Mouse (Mus musculus) heart, embryonic 15.5 days (tissue): ENCODE data around the gene Mrpl14. TPM values are rescaled to one million over a fixed set of nuclear protein-coding genes. Genes with fewer than 3 reads are reported as not detected.

ENCODE experiments used
- ATAC-seq: fragments of 200-750 bp; cut with Nextera tagmentation; replicated peaks from 2 replicates; pipeline ENCODE4 v1.8.0; 2017; ENCODE audit warnings: low read depth, moderate TSS enrichment; ENCODE audit not compliant: insufficient number of reproducible peaks, insufficient read depth, low FRiP score
- H3K27ac ChIP-seq: fragments of 300-500 bp; sonication (generic); 2 replicates; pipeline ENCODE4 v1.5.1; 2015; ENCODE audit warnings: mild to moderate bottlenecking, inconsistent platforms
- H3K27me3 ChIP-seq: fragments of 300-500 bp; sonication (generic); 2 replicates; pipeline ENCODE4 v1.6.1; 2015; ENCODE audit warnings: inconsistent platforms
- H3K36me3 ChIP-seq: fragments of 300-500 bp; sonication (generic); 2 replicates; pipeline ENCODE4 v1.6.1; 2015; ENCODE audit warnings: mild to moderate bottlenecking, inconsistent platforms
- H3K4me1 ChIP-seq: fragments of 300-500 bp; sonication (generic); replicated peaks from 2 replicates; pipeline ENCODE4 v1.6.1; 2015; ENCODE audit warnings: inconsistent platforms
- H3K4me2 ChIP-seq: fragments of 300-500 bp; sonication (generic); 2 replicates; pipeline ENCODE4 v1.6.1; 2015; ENCODE audit warnings: inconsistent platforms, mild to moderate bottlenecking, moderate library complexity
- H3K4me3 ChIP-seq: fragments of 300-500 bp; sonication (generic); 2 replicates; pipeline ENCODE4 v1.5.1; 2015; ENCODE audit warnings: mild to moderate bottlenecking, inconsistent platforms
- H3K9ac ChIP-seq: fragments of 300-500 bp; sonication (generic); 2 replicates; pipeline ENCODE4 v1.6.1; 2015; ENCODE audit warnings: mild to moderate bottlenecking, inconsistent platforms
- H3K9me3 ChIP-seq: fragments of 300-500 bp; sonication (generic); replicated peaks from 2 replicates; pipeline ENCODE4 v1.6.1; 2016; ENCODE audit warnings: inconsistent platforms
- WGBS: fragments of 180-500 bp; shearing (Covaris S2); methylation state at CpG from one replicate; pipeline ENCODE4 v1.1.7; 2015; ENCODE audit warnings: mixed read lengths; 5-methylcytosine and 5-hydroxymethylcytosine counted together
- polyA plus RNA-seq: library from polyadenylated mRNA; unstranded; fragments of >200 nt; fragmentation: Nextera tagmentation; extraction: Ambion mirVana; gene quantifications from 2 replicates; pipeline ENCODE4 v1.2.1, GENCODE M21; 2015

Gene Mrpl14
- polyA plus RNA-seq, 1 experiment from 2014 or later, result 124 TPM

DNA sequence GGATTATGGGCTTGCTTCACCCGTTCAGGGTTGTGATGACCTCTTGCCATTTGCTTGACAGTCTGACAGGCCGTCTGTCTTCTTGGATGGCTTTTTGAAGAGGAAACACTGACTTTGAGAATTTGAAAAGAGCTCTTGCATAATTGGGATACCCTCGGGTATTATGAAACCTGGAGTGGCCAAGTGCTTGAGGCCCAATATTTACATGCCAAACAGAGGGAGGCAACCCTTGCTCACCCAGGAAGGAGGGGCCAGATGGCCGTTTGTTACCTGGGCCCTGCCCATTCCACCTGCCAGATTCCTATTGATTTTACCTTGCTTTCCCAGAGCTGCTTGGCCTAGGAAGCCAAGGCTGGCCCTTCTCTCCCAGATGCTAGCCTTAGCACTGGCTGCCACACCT, 16.1 kb downstream of the Mrpl14 start:
- no peak overlapping the region for H3K9ac ChIP-seq
- ATAC-seq, result no peak
- whole genome bisulfite sequencing, result 66% methylated on average over 4 of the region's 4 CpGs
- H3K4me2 ChIP-seq, result no peak overlapping the region
- no peak overlapping the region for H3K4me3 ChIP-seq
- peaks cover 7% of the 10 kb centered on the region for H3K36me3 ChIP-seq
- H3K4me1 ChIP-seq, result peaks cover 22% of the 10 kb centered on the region
- no peak overlapping the region for H3K27ac ChIP-seq
- H3K9me3 ChIP-seq, result no peaks in the 10 kb centered on the region
- no peaks in the 10 kb centered on the region for H3K27me3 ChIP-seq

DNA sequence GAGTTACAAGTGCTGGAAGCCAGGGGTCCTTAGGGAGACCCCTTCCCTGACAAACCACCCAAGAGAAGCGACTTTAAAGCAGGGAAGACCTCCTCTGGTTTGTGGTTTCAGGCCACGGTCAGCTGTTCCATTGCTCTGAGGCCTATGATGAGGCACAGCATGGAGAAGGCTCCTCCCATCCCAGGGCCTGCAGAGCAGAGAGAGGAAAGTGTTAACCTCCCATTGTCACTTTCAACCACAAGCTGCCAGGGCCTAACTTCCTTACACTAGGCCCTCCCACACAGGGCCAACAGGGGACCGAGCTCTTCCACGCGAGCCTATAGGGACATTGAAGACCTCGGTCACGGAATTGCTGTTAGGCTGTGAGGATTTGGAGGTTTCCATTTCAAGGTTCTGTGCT, 17.1 kb downstream of the Mrpl14 start:
- H3K4me3 ChIP-seq, result no peak overlapping the region
- H3K27me3 ChIP-seq, result no peaks in the 10 kb centered on the region
- ATAC-seq, result no peak
- H3K27ac ChIP-seq, result no peak overlapping the region
- H3K4me1 ChIP-seq, result peaks cover 20% of the 10 kb centered on the region
- H3K9me3 ChIP-seq, result no peaks in the 10 kb centered on the region
- H3K36me3 ChIP-seq, result peaks cover 5% of the 10 kb centered on the region
- no peak overlapping the region for H3K9ac ChIP-seq
- H3K4me2 ChIP-seq, result no peak overlapping the region
- WGBS, result 54% methylated on average over 7 of the region's 7 CpGs

DNA sequence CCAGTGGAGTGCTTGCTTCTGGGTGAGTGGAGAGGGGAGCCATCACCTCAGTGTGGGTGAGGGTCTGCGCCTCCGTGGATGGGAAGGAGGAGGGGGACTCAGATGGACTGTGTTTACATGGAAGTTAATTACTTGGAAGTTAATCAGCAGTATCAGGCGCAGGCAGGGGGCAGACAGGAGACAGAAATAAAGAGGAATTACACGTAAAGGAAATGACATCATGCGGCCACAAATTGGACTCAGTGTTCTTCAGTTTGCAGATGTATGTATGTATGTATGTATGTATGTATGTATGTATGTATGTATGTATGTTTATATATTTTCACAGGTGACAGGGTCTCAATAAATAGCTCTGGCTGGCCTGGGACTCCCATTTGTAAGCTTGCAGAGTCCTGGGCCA, 20.7 kb downstream of the Mrpl14 start:
- Histone ChIP-seq H3K36me3 (no peaks in the 10 kb centered on the region), H3K9me3 (no peaks in the 10 kb centered on the region), H3K9ac (no peak overlapping the region), H3K4me3 (no peak overlapping the region), H3K27me3 (no peaks in the 10 kb centered on the region; the same call in 1 of the 2 replicates), H3K4me1 (peaks cover 10% of the 10 kb centered on the region), H3K27ac (no peak overlapping the region), H3K4me2 (no peak overlapping the region)
- no peak for ATAC-seq
- 66% methylated on average over 5 of the region's 5 CpGs for WGBS

DNA sequence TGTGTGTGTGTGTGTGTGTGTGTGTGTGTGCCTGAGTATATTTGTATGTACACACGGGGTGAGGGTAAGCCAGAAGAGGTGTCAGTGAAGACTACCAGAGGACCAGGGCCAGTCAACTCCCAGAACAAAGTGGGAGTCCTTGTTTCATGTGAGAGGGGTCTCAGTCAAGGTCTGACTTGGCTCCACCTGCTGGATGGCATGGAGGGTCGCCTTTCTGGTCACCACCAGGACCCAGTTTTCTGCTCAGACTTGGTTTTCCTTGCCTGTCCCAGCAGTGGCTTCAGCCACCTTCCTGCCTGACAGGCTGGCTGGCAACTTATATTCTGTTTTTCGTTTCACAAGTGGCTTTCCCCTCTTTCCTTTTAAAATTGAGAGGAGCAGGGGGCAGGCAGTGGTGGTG, 21.3 kb downstream of the Mrpl14 start:
- ATAC-seq, result no peak
- 24% methylated on average over 3 of the region's 3 CpGs for WGBS
- H3K27me3 ChIP-seq, result no peaks in the 10 kb centered on the region; the same call in 1 of the 2 replicates
- H3K9ac ChIP-seq, result no peak overlapping the region
- H3K4me3 ChIP-seq, result no peak overlapping the region
- no peaks in the 10 kb centered on the region for H3K9me3 ChIP-seq
- no peak overlapping the region for H3K4me2 ChIP-seq
- peaks cover 10% of the 10 kb centered on the region for H3K4me1 ChIP-seq
- no peaks in the 10 kb centered on the region for H3K36me3 ChIP-seq
- H3K27ac ChIP-seq, result no peak overlapping the region

DNA sequence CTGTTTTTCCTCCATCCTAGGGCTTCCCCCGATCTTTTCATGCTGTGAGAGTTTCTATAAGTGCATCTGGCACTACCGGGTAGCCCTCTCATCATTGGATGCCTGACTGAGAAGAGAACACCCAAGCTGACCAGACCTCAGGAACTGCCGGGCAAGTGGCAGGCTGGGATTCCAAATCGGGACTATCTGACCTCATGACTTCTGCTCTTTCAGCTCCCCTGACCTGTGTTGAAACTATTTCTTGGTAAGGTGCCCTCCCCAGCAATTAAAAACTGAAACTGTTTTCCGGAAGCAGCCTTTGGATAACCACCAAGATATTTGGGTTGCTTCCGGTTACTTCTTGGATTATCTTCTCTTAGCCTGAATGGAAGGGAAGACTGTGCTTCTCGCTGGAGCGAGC, 22.1 kb downstream of the Mrpl14 start:
- no peaks in the 10 kb centered on the region for H3K36me3 ChIP-seq
- no peak overlapping the region for H3K4me3 ChIP-seq
- no peak overlapping the region for H3K9ac ChIP-seq
- WGBS, result 72% methylated on average over 8 of the region's 8 CpGs
- peaks cover 10% of the 10 kb centered on the region for H3K4me1 ChIP-seq
- no peaks in the 10 kb centered on the region; the same call in 1 of the 2 replicates for H3K27me3 ChIP-seq
- no peak overlapping the region for H3K27ac ChIP-seq
- no peak for ATAC-seq
- no peak overlapping the region for H3K4me2 ChIP-seq
- no peaks in the 10 kb centered on the region for H3K9me3 ChIP-seq

DNA sequence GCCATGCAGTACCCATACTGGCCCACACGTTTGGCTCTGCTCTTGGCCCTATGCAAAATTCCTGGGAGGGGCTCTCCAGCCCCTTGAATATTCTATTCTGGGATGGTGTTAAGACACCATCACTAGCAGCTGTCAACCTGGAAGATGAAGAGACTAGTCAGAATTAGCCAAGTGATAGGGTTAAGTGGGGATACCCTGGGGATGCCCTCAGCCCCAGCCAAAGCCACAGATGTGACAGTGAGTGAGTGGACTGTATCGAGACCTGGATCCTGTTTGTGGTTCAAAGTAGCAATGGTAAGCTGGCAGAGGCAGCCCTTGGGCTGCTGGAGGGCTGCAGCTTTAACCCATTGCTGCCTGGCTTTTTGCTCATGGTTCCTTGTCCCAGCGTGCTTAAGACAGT, 23.7 kb downstream of the Mrpl14 start:
- ATAC-seq, result no peak; the same call in 1 of the 2 replicates

DNA sequence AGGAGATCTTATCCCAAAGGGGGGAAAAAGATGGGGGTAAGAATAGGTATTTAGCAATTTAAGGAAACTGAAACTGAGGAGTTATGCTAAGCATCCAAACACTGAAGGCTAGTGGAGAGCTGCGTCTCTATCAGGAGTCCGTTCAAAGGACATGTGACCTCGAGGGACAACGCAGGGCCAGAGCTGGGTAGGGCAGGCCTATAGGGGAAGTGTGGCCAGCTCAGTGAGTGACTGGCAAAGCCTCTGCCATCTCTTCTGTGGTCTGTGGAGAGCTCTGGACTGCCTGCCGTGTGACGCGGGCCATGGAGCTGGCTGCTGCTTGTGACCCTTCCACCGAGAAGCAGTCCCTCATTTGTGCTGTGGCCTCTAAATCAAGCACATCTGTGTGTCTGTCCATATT, 24.3 kb downstream of the Mrpl14 start:
- Histone ChIP-seq H3K9ac (no peak overlapping the region), H3K9me3 (no peaks in the 10 kb centered on the region), H3K27me3 (no peaks in the 10 kb centered on the region; the same call in 1 of the 2 replicates), H3K36me3 (no peaks in the 10 kb centered on the region), H3K4me2 (no peak overlapping the region), H3K27ac (no peak overlapping the region), H3K4me1 (peaks cover 10% of the 10 kb centered on the region), H3K4me3 (no peak overlapping the region)
- 47% methylated on average over 8 of the region's 8 CpGs for WGBS
- no peak; the same call in 1 of the 2 replicates for ATAC-seq

More for the DNA sequence above, 23.7 kb downstream of the Mrpl14 start:
- no peaks in the 10 kb centered on the region; the same call in 1 of the 2 replicates for H3K27me3 ChIP-seq
- no peak overlapping the region for H3K27ac ChIP-seq
- no peaks in the 10 kb centered on the region for H3K9me3 ChIP-seq
- H3K36me3 ChIP-seq, result no peaks in the 10 kb centered on the region
- peaks cover 10% of the 10 kb centered on the region for H3K4me1 ChIP-seq
- H3K4me3 ChIP-seq, result no peak overlapping the region
- H3K9ac ChIP-seq, result no peak overlapping the region
- 33% methylated on average over 3 of the region's 3 CpGs for WGBS
- H3K4me2 ChIP-seq, result no peak overlapping the region

DNA sequence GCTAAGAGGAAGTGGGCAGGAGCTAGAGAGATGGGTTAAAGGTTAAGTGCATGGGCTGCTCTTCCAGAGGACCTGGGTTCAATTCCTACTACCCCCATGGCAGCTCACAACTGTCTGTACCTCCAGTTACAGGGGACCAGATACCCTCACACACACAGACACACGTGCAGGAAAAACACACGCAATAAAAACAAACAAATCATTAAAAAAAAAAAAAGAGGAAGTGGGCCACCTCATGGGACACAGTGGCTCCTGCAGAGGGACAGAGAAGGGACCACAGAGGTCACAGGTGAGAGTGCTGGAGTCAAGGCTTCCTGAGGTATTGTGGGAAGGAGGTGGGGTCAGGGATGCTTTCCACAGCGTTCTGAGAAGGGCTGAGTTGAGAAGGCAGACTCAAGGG, 25.4 kb downstream of the Mrpl14 start:
- H3K9ac ChIP-seq, result no peak overlapping the region
- H3K27me3 ChIP-seq, result no peaks in the 10 kb centered on the region; the same call in 1 of the 2 replicates
- 52% methylated on average over 3 of the region's 3 CpGs for WGBS
- no peak overlapping the region for H3K4me3 ChIP-seq
- no peak overlapping the region for H3K4me2 ChIP-seq
- peaks cover 10% of the 10 kb centered on the region for H3K4me1 ChIP-seq
- no peaks in the 10 kb centered on the region for H3K36me3 ChIP-seq
- no peak overlapping the region for H3K27ac ChIP-seq
- no peaks in the 10 kb centered on the region for H3K9me3 ChIP-seq
- ATAC-seq, result no peak

DNA sequence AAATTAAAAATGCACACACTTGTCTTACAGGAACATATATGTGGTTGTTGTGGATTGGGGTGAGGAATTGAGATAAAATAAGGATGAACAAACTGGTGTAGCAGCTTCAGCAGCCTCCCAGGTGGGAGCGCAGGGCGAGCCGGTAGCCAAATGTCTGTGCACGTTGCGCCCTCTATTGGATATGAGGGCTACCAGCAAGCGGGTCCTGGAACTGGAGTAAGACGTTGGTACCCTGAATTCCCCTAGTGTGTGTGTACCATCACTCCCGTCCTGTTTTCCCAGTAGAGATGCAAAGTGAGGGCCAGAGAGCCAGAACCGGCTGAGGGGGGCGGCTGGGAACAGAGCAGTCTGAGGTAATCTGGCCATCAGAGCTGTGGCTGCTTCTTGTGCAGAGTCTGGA, 32.2 kb downstream of the Mrpl14 start:
- Histone ChIP-seq H3K36me3 (no peaks in the 10 kb centered on the region), H3K27ac (no peak overlapping the region), H3K27me3 (no peaks in the 10 kb centered on the region), H3K4me3 (no peak overlapping the region), H3K4me1 (peaks cover 2% of the 10 kb centered on the region), H3K9ac (no peak overlapping the region), H3K9me3 (no peaks in the 10 kb centered on the region), H3K4me2 (no peak overlapping the region)
- ATAC-seq, result no peak
- WGBS, result 6% methylated on average over 10 of the region's 10 CpGs

DNA sequence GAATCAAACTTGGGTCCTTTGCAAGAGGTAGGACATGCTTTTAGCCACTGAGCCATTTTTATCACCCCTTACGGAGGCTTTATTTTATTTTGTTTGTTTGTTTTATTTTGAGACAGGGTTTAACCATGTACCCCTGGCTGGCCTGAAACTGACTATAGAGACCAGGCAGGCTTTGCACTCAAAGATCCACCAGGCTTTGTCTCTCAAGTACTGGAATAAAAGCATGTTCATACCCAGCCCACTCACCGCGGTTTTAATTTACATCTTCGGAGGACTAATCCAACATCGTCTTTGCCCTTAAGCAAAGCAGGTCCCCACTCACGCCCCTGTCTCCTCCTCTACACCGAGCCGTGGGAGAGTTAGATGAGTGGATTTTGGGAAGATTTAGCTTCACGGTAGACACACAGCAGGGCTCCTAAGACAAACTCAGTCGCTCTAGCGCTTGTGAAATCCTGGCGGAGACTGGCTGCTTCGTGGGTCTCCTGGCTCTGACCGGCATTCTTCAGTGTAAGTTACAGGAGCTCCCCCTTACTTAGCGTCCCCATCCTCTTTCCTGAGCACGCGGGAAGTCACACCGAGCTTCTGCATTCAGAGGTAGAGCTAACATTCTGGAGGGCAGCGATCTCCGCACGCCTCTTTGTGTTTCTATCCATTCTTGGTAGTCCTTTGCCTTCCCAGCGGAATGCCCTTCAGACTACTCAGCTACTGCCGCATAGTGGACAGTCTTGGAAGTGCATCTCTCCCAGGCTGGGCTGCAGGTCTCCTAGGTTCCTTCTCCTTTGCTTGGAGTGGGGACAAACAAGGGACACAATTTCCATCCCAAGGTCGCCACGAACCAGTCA, 37.8 kb downstream of the Mrpl14 start:
- Histone ChIP-seq H3K4me1 (peaks cover 27% of the 10 kb centered on the region), H3K4me3 (peak overlapping the region; percentile 51), H3K4me2 (peak overlapping the region; percentile 71), H3K27ac (peak overlapping the region; percentile 76), H3K27me3 (no peaks in the 10 kb centered on the region), H3K9ac (peak overlapping the region; percentile 55), H3K9me3 (no peaks in the 10 kb centered on the region), H3K36me3 (no peaks in the 10 kb centered on the region)
- no peak for ATAC-seq
- 2% methylated on average over 25 of the region's 25 CpGs for WGBS

DNA sequence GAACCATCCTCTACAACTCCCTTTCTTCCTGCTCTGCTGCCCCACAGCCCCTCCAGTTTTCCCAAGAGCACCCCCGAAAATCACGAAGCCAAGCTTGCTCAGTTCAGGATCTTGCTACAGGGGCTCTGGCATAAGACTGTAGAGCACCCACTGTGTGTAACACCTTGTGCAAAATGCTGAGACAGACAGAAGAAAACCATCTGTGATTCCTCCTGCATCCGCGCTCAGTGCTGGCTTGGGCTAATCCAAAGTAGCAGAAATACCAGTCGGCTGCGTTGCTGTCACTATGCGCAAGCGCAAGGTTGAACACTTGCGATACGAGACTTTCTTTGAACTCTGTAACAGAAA, 38.4 kb downstream of the Mrpl14 start:
- H3K4me1 ChIP-seq, result peaks cover 33% of the 10 kb centered on the region
- H3K27me3 ChIP-seq, result no peaks in the 10 kb centered on the region
- H3K36me3 ChIP-seq, result no peaks in the 10 kb centered on the region
- WGBS, result 85% methylated on average over 10 of the region's 10 CpGs
- no peaks in the 10 kb centered on the region for H3K9me3 ChIP-seq
- no peak overlapping the region for H3K9ac ChIP-seq
- no peak overlapping the region for H3K4me3 ChIP-seq
- no peak for ATAC-seq
- no peak overlapping the region for H3K27ac ChIP-seq
- no peak overlapping the region; the same call in 1 of the 2 replicates for H3K4me2 ChIP-seq

DNA sequence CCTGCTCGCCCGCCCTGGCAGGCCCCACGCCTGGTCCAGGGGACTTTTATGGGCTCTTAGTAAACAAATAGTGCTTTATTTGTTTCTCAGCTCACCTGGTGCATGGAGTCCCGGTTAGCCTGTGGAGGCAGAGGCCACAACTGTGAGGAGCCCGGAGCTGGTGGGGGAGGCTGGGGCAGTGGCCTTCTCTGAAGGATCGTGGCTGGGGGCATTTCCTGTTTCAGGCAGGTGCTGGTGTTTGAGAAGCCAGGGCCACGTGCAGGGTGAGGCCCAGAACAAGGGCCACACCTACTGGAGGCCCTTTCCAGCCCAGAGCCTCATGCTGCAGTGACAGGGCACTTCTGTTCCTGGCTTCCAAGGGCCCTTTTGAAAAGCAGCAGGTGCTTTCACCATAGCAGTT, 40.1 kb downstream of the Mrpl14 start:
- no peaks in the 10 kb centered on the region for H3K36me3 ChIP-seq
- H3K4me2 ChIP-seq, result no peak overlapping the region
- ATAC-seq, result no peak
- H3K27ac ChIP-seq, result no peak overlapping the region
- WGBS, result 59% methylated on average over 7 of the region's 7 CpGs
- peaks cover 47% of the 10 kb centered on the region for H3K4me1 ChIP-seq
- 0 out of 2 replicates have a peak, but pooled peaks cover 4% of the 10 kb centered on the region for H3K27me3 ChIP-seq
- H3K4me3 ChIP-seq, result no peak overlapping the region
- H3K9me3 ChIP-seq, result no peaks in the 10 kb centered on the region
- H3K9ac ChIP-seq, result no peak overlapping the region
